Mouse (Mus musculus) layer of hippocampus, postnatal 25 days (tissue): ENCODE results near the gene Mageb2. TPM values are rescaled to one million over a fixed set of nuclear protein-coding genes. Genes with fewer than 3 reads are reported as not detected.
"Not testable (repeated sequence)": the region's sequence is repeated elsewhere in the genome, so short reads cannot be mapped to it uniquely, and the experiment has no call there.

ENCODE experiments used
- DNase-seq, 2 experiments: peaks; one replicate each; pipeline ENCODE4 v3.0.0; 2022; ENCODE audit warnings: mixed read lengths in 2 of 2, low spot score in 1 of 2; ENCODE audit errors: extremely low spot score in 1 of 2
- total RNA-seq, 2 experiments: library from RNA; stranded (reverse); gene quantifications; 2 replicates each; pipeline ENCODE4 v1.2.3; 2021

Gene Mageb2
- not detected for total RNA-seq

GRCm38 (mm10) chrX:91331390-91331789 is at the start of gene Mageb2:
Gene Mageb2 (plus strand): TSS chrX:91331690.
- not testable (repeated sequence) for DNase-seq

- DNase-seq: not testable (repeated sequence)
Measured at GRCm38 (mm10) chrX:91313256-91313655, 18.2 kb upstream of the Mageb2 start.

Other genes starting within 250 kb of the Mageb2 start
- gene Gm5072, start 60.8 kb downstream of the Mageb2 start, total RNA-seq: not detected
- gene Gm8914, start 148.4 kb downstream of the Mageb2 start, total RNA-seq: not detected
- not detected for gene 1700084M14Rik, start 244.2 kb downstream of the Mageb2 start, total RNA-seq